Mouse (Mus musculus): Measurements from ENCODE around the gene Otogl. TPM values are rescaled to one million over a fixed set of nuclear protein-coding genes. Genes with fewer than 3 reads are reported as not detected.

The Otogl gene
- total RNA-seq, 2 experiments from 2014 or later, result 0.05 to 0.06 TPM

DNA sequence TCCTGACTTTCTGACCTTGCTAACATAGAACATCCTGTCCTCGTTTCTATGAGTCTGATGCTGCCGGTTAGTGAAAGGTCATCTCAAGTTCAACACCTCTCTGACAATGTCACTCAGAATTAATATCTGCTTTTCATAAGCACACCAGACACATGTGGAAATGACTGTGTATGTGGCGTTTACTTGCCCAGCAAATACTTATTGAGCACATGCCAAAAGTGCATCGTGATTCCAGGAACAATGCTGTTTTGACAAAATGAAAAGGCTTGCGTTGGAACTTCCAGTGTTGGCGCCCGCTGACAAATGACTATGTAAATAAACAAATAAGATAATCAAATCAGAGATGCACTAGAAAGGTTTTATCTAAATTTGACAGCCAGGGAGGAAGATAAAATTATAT, 186.3 kb downstream of the Otogl start:
- no peak for DNase-seq
- intact Hi-C loops (cut with DNase I), result no loop called here

- no peak for DNase-seq
- intact Hi-C loops (cut with DNase I), result no loop called here
Measured at GRCm38 (mm10) chr10:107719806-107720205, 192.1 kb downstream of the Otogl start, which contains the start of gene Ptprq. Gene Ptprq, minus strand, starts transcription at chr10:107720051.

Other genes with a start within 250 kb of the Otogl start
- gene Ptprq, start 192.1 kb downstream of the Otogl start, total RNA-seq (2021), result under 1 TPM; 0.08 to 0.14 TPM